Mouse (Mus musculus) left cerebral cortex, postnatal 4 days (tissue): ENCODE measurements at regions not wholly inside any gene's neighbourhood (a gene's known extent, or its start where the extent isn't known, plus 50 kb on each side); places are given as distances from the start of the nearest gene placed in this dataset.

Experiments
- DNase-seq: peaks from one replicate; pipeline ENCODE4 v3.0.0-alpha.2; 2022
- intact Hi-C: fragments of 180-260 bp; cut with DNase I; formaldehyde crosslinking; loops from one replicate; pipeline ENCODE4 v1.15.1; 2025

DNA sequence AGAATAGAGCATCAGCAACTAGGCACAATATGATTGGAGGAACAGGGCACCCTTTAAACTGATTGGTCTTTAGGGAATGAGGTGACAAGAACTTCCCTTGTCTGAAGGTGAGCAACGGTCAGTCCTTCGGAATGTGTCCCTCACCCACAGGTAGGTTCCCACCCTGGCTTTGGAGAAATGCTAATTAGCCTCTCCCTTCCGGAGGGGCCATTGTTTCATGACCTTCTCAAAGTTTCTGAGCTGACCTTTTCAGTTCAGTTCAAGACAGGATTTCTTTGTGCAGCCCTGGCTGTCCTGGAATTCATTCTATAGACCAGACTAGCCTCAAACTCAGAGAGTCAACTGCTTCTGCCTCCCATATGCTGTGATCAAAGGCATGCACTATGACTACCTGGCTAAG, 53.5 kb upstream of the Klf9 start:
- no peak for DNase-seq
- intact Hi-C loops, result no loop called here

DNA sequence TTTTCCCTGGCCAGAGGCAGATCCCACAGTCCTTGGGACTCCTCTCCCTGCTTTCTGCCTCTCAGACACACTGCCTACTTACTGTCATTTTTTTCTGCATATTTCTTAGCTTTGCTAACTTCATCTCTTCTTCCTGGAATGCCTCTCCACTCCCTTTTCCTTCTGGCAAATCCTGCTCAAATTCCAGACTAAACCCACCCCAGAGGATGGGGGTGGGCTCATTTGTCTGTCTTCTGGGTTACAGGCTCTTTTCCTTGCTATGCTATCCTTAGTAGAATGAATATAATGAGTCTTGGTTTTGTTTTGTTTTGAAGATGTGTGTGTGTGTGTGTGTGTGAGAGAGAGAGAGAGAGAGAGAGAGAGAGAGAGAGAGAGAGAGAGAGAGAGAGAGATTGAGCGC, 51.9 kb upstream of the Klf9 start:
- intact Hi-C loops, result no loop called here

DNA sequence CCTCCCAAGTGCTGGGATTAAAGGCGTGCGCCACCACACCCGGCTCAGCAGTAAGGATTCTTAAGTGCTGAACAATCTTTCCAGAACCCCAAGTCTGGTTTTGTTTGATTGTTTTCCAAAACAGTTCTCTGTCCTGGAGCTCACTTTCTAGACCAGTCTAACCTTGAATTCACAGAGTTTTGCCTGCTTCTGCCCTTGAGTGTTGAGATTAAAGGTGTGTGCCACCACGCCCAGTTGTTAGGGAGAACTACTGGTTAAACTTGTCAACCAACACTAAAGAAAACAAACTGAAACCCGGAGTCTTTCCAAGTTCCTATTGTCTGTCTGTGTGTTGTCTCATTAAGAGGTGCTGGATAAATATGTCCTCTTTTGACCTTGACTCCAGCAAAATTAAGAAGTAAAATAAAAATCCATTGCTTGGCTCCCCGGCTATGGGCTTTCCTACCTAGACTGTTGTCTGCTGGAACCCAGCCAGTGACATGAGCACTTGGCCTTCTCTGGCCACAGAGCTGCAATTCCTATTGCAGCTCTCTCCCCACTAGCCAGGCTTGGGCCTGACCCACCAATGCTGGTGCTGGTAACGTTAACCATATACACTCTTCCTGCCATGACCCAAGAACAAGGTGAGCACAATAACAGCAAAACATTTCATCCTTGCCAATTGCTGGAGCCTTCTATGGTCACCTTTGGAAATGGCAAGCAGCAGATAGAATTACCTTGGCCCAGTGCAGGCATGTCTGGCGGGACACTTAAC, 51.1 kb upstream of the Klf9 start:
- intact Hi-C loops, result no loop called here
- DNase-seq, result no peak

More for the DNA sequence above, 51.9 kb upstream of the Klf9 start:
- no peak for DNase-seq
